Mouse (Mus musculus) embryonic facial prominence, embryonic 14.5 days (tissue): ENCODE measurements around the gene Rnasek. TPM values are rescaled to one million over a fixed set of nuclear protein-coding genes. Genes with fewer than 3 reads are reported as not detected.
A peak's percentile ranks its signal among the peaks of the same experiment; 100 is the strongest.

Source experiments
- ATAC-seq: fragments of 200-750 bp; cut with Nextera tagmentation; 2 replicates; pipeline ENCODE4 v1.8.0; 2017; ENCODE audit warnings: low read depth, moderate number of reproducible peaks, moderate TSS enrichment
- DNase-seq: peaks from one replicate; pipeline ENCODE4 v3.0.0-alpha.2; 2015; ENCODE audit warnings: low spot score
- H3K27ac ChIP-seq: fragments of 300-500 bp; sonication (generic); replicated peaks from 2 replicates; pipeline ENCODE4 v1.5.1; 2014; ENCODE audit warnings: low read depth, mild to moderate bottlenecking, low read length, moderate library complexity
- H3K27me3 ChIP-seq: fragments of 300-500 bp; sonication (generic); replicated peaks from 2 replicates; pipeline ENCODE4 v1.6.1; 2014; ENCODE audit warnings: low read length; ENCODE audit not compliant: control insufficient read depth, insufficient read depth
- H3K36me3 ChIP-seq: fragments of 300-500 bp; sonication (generic); 2 replicates; pipeline ENCODE4 v1.6.1; 2014; ENCODE audit warnings: low read length, mixed read lengths; ENCODE audit not compliant: control insufficient read depth, insufficient read depth
- H3K4me1 ChIP-seq: fragments of 300-500 bp; sonication (generic); 2 replicates; pipeline ENCODE4 v1.6.1; 2014; ENCODE audit warnings: antibody characterized with exemption, low read length; ENCODE audit not compliant: control insufficient read depth, insufficient read depth
- H3K4me2 ChIP-seq: fragments of 300-500 bp; sonication (generic); 2 replicates; pipeline ENCODE4 v1.6.1; 2014; ENCODE audit warnings: low read depth, mild to moderate bottlenecking, low read length, moderate library complexity, mixed read lengths
- H3K4me3 ChIP-seq: fragments of 300-500 bp; sonication (generic); 2 replicates; pipeline ENCODE4 v1.5.1; 2014; ENCODE audit warnings: low read depth, mild to moderate bottlenecking, low read length
- H3K9ac ChIP-seq: fragments of 300-500 bp; sonication (generic); 2 replicates; pipeline ENCODE4 v1.6.1; 2014; ENCODE audit warnings: low read depth, mild to moderate bottlenecking, low read length, moderate library complexity, mixed read lengths
- H3K9me3 ChIP-seq: fragments of 300-500 bp; sonication (generic); 2 replicates; pipeline ENCODE4 v1.6.1; 2016; ENCODE audit warnings: low read length; ENCODE audit not compliant: control insufficient read depth
- WGBS: fragments of 180-500 bp; shearing (Covaris S2); extraction: QIAGEN DNeasy Blood & Tissue Kit; methylation state at CpG from one replicate; pipeline ENCODE4 v1.1.7; 2014; 5-methylcytosine and 5-hydroxymethylcytosine counted together
- polyA plus RNA-seq: library from polyadenylated mRNA; unstranded; fragments of >200 nt; fragmentation: Nextera tagmentation; extraction: Ambion mirVana; gene quantifications from 2 replicates; pipeline ENCODE4 v1.2.1, GENCODE M21; 2014

Gene Rnasek
- polyA plus RNA-seq, 1 experiment from 2014 or later = 204 TPM

DNA sequence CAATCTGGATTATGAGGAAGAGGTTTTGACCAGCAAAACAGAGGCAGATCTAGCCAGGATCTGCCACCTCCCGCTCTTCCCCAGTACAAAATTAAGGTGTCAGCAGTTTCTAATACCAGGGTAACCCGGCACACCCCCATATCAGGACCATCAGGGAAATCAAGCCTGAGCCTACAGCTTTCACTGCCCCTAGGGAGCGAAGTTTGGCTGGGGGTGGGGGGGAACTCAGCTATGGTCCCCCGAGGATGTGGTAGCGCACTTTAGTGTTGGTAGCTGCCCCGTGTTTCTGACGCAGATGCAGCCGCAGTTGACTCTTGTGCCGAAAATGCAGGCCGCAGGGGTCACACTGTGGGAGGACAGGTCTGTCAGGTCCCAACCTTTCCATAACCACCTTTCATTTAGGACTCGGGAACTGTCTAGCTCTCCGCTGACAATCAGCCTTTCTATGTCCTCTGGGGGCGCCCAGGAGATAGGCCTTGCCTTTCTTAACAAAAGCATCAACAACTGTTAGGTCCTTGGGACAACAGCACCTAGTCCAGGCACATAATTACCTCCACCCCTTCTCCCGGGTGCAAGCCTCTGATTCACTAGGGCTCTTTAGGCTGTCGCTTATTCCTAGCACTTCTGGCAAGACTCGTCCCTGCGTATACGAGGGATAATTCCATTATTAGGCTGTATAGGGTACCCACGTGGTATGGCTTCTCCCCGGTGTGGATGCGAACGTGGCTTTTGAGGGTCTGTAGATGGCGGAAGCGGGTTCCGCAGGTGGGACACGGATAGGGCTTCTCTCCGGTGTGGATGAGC, 13.6 kb downstream of the Rnasek start:
- Histone ChIP-seq H3K4me1 (no peaks in the 10 kb centered on the region), H3K9ac (peak overlapping the region; percentile 38), H3K36me3 (no peaks in the 10 kb centered on the region), H3K9me3 (no peaks in the 10 kb centered on the region), H3K27ac (no peak overlapping the region), H3K4me3 (peak overlapping the region; percentile 26), H3K27me3 (peaks cover 70% of the 10 kb centered on the region), H3K4me2 (peak overlapping the region; percentile 49)
- ATAC-seq (no peak; the same call in 1 of the 2 replicates), DNase-seq (no peak)
- 19% methylated on average over 27 of the region's 27 CpGs for WGBS

GRCm38 (mm10) chr11:70223724-70224123, 15.9 kb downstream of the Rnasek start:
- no peak overlapping the region for H3K9ac ChIP-seq
- H3K4me1 ChIP-seq = no peaks in the 10 kb centered on the region; the same call in 1 of the 2 replicates
- no peak overlapping the region for H3K4me3 ChIP-seq
- no peaks in the 10 kb centered on the region for H3K36me3 ChIP-seq
- no peak overlapping the region; the same call in 1 of the 2 replicates for H3K4me2 ChIP-seq
- H3K27ac ChIP-seq = no peak overlapping the region; the same call in 1 of the 2 replicates
- DNase-seq = no peak
- 86% methylated on average over 9 of the region's 9 CpGs for WGBS
- no peak for ATAC-seq
- H3K27me3 ChIP-seq = peaks cover 50% of the 10 kb centered on the region
- no peaks in the 10 kb centered on the region for H3K9me3 ChIP-seq

DNA sequence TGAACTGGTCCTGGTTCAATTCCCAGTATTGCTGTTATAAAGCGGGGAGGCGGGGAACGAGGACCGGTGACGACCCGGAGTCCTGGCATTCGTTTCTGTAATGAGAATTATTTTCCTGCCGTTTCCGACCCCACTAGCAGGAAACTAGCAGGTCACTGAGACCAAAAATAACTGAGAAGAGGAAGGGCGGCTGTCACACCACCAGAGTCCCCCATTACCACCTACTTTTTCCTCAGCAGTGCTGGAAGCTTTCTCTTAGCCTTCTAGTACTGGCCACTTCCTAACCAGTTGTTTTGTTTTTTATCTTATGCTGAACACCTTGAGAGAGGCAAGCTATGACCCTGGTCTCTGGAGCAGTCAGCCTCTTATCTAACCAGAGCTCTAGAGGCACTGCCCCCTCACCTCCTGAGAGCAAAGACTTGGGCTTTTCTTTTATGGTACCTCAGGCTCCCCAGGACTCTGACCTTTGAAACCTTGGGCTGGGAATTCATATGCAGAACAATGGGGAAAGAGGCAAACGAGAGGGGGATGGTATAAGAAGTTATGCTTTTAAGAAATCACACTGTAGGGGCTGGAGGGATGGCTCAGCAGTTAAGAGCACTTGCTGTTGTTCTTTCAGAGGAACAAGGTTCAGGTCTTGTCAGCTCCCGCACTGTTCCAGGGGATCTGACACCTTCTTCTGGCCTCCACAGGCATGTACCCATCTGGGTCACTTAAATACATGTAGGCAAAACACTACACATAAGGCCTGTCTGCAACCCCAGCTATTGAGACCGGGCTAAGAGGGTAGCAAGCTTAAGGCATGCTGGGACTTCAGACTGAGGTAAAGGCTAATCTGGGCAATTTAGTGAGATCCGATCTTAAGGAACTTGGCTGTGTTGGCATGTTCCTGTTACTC, 17.8 kb downstream of the Rnasek start:
- DNase-seq (no peak), ATAC-seq (no peak)
- H3K4me1 ChIP-seq = no peaks in the 10 kb centered on the region; the same call in 1 of the 2 replicates
- H3K4me3 ChIP-seq = peak overlapping the region; percentile 53
- H3K27ac ChIP-seq = peak overlapping the region; percentile 71
- 0 out of 2 replicates have a peak, but pooled peaks cover 3% of the 10 kb centered on the region for H3K36me3 ChIP-seq
- 7% methylated on average over 14 of the region's 14 CpGs for WGBS
- H3K4me2 ChIP-seq = peak overlapping the region; percentile 94
- peaks cover 39% of the 10 kb centered on the region for H3K27me3 ChIP-seq
- peak overlapping the region; percentile 57 for H3K9ac ChIP-seq
- H3K9me3 ChIP-seq = no peaks in the 10 kb centered on the region

DNA sequence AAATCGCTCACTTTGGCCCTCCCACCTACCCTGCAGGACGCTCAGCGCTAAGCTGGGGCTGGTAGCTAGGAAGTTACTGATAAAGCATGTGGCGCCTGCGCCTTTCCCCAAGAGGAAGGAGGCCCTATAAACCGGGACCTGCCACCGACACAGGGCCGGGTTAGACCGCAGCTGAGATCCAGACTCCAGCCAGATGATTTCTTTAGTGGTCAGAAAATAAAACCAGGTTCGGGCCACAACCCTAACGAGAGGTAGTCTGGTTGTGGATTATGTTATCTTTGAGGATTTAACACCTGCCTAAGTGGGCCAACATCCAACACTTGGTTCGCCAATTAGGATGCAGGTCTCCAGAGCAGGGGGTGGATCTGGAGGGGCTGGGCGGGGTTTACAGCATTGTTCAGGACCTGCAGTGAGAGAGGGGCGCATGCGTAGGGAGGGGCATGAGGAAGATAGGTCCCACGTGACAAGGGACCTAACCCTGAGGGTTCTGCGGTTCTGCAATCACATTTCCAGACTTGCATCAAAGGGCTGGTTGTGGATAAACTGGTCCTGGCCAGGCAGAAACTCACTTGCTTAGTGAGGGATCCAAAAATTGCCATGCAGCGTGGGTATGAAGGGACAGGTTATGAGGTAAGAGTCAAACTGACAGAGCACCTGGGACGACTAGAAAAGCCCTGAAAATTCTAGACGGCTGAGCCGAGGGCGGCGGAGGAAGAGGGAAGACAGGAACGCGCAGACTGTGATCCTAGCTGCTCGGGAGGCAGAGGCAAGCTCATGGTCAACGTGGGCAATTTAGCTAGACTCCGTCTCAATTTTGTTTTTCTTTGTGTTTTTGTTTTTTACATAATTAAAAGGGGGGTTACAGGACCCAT, 18.7 kb downstream of the Rnasek start, which contains the start of gene Slc16a13:
Slc16a13 (minus strand) TSS at position 334 of the 872 bp plus-strand sequence.
- WGBS = under 1% methylated on average over 28 of the region's 28 CpGs

DNA sequence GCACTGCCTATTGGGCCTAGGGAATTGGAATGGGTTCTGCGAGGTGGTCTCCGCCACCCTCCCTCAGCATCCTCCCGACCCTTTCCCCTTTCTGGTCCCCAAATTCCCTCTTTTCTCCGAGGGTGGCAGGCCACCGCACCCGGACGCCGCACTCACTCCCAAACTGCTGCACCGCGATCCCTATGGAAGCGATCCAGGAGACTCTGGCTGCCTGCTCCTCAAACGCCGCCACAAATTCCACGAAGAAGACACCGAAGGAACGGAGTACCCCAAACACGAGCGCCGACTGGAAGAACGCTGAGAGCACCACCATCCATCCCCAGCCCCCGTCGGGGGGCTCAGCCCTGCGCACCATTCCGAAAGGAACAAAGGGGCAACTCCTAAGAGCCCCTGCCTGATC, 19.3 kb downstream of the Rnasek start:
- H3K27me3 ChIP-seq = peaks cover 39% of the 10 kb centered on the region
- ATAC-seq (no peak), DNase-seq (no peak)
- peak overlapping the region; percentile 41 for H3K27ac ChIP-seq
- H3K4me2 ChIP-seq = peak overlapping the region; percentile 94
- H3K9me3 ChIP-seq = no peaks in the 10 kb centered on the region
- peaks cover 3% of the 10 kb centered on the region; the same call in 1 of the 2 replicates for H3K36me3 ChIP-seq
- WGBS = 2% methylated on average over 22 of the region's 24 CpGs
- H3K9ac ChIP-seq = peak overlapping the region; percentile 70
- peak overlapping the region; percentile 53 for H3K4me3 ChIP-seq
- H3K4me1 ChIP-seq = peaks cover under 1% of the 10 kb centered on the region; the same call in 1 of the 2 replicates

More for the DNA sequence above, 18.7 kb downstream of the Rnasek start, which contains the start of gene Slc16a13:
- peak within 1 kb of the TSS; percentile 70 for H3K9ac ChIP-seq
- H3K9me3 ChIP-seq = no peaks in the 10 kb centered on the region
- H3K4me2 ChIP-seq = peak within 1 kb of the TSS; percentile 94
- H3K27ac ChIP-seq = peak within 1 kb of the TSS; percentile 71
- peak; percentile 99 for DNase-seq
- peaks cover 39% of the 10 kb centered on the region for H3K27me3 ChIP-seq
- ATAC-seq = peak; percentile 96
- H3K4me1 ChIP-seq = no peaks in the 10 kb centered on the region; the same call in 1 of the 2 replicates
- peak within 1 kb of the TSS; percentile 53 for H3K4me3 ChIP-seq
- H3K36me3 ChIP-seq = peaks cover 3% of the 10 kb centered on the region; the same call in 1 of the 2 replicates

DNA sequence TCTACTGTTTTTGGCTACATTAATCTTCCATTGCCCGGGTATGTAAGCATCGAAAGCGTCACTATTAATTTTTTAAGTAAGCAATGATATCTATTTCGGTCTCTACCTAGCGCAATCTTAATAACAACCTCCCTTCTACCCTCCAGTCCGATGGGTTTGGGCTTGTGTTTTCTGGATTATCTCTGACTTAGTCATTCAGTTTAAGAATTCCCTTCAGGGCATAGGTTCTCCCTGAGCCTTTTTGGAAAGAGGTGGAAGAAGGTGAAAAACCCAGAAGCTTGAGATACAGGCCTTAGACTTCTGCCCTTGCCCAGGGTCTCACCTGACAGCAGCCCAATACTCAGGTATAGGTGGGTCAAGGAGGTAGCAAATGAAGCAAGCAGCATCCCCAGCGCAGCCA, 19.8 kb downstream of the Rnasek start:
- H3K9me3 ChIP-seq = no peaks in the 10 kb centered on the region
- peak overlapping the region; percentile 94 for H3K4me2 ChIP-seq
- H3K9ac ChIP-seq = peak overlapping the region; percentile 70
- ATAC-seq (no peak), DNase-seq (no peak)
- H3K4me1 ChIP-seq = peaks cover 5% of the 10 kb centered on the region
- peak overlapping the region; percentile 53 for H3K4me3 ChIP-seq
- peaks cover 39% of the 10 kb centered on the region for H3K27me3 ChIP-seq
- WGBS = 55% methylated on average over 7 of the region's 7 CpGs
- H3K36me3 ChIP-seq = peaks cover 3% of the 10 kb centered on the region; the same call in 1 of the 2 replicates
- no peak overlapping the region for H3K27ac ChIP-seq

DNA sequence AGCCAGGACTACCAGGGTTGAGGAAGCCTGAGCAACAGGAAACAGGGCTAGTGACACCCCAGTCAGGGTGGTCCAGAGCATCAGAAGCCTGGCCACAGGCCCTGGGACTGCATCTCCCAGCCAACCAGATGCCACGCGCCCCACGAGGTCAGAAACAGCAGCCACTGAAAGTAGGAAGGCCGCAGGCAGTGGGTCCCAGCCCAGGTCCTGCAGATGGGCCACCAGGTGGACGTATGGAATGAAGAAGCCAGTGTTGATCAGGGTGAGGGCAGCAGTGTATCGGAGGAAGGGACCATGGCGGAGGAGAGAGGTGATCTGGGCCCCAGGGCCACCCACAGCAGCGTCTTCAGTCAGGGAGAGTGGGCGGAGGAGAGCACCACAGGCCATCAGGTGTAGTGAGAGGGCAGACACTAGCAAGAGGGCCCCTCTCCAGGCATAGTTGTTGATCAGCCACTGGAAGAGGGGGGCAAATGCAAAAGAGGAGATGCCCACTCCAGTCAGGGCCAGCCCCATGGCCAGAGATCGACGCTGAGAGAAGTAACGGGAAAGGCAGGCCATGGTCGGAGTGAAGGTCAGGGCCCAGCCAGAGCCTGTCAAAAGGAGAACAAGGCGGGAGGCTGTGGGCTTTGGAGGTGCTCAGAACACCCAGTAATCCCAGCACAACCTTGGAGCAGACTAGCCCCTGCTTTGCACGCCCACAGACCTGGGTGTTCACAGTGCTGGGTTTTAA, 20.7 kb downstream of the Rnasek start:
- Histone ChIP-seq H3K4me3 (no peak overlapping the region), H3K9ac (no peak overlapping the region), H3K4me1 (peaks cover 14% of the 10 kb centered on the region), H3K36me3 (peaks cover 3% of the 10 kb centered on the region; the same call in 1 of the 2 replicates), H3K27me3 (peaks cover 39% of the 10 kb centered on the region), H3K9me3 (no peaks in the 10 kb centered on the region), H3K27ac (no peak overlapping the region), H3K4me2 (peak overlapping the region; percentile 94)
- WGBS = 82% methylated on average over 12 of the region's 15 CpGs
- ATAC-seq (no peak), DNase-seq (no peak)
